Mouse (Mus musculus) spleen, adult 2 months (tissue): Measurements from ENCODE around the gene Dpf2.

Source experiments
- CTCF ChIP-seq: fragments of 200-500 bp; IDR thresholded peaks from 2 replicates; pipeline ENCODE4 v1.5.1; 2011; ENCODE audit warnings: mild to moderate bottlenecking, inconsistent platforms; ENCODE audit not compliant: insufficient read depth, insufficient read length, insufficient replicate concordance; ENCODE audit errors: extremely low read depth
- POLR2A ChIP-seq: fragments of 200-500 bp; IDR thresholded peaks from 2 replicates; pipeline ENCODE4 v1.6.1; 2011; ENCODE audit warnings: low read depth, low read length, inconsistent platforms

- TF ChIP-seq CTCF (no peak), POLR2A (no peak)
These were observed 48.0 kb downstream of the Dpf2 start for GRCm38 (mm10) chr19:5864710-5865398.
